Mouse (Mus musculus) right cerebral cortex, adult 2 months (tissue): Measurements from ENCODE around the gene Gm42417.

ENCODE experiments used
- DNase-seq, 2 experiments: peaks; one replicate each; pipeline ENCODE4 v3.0.0; 2021 to 2022; ENCODE audit warnings: low spot score in 2 of 2

The Gm42417 gene

DNA sequence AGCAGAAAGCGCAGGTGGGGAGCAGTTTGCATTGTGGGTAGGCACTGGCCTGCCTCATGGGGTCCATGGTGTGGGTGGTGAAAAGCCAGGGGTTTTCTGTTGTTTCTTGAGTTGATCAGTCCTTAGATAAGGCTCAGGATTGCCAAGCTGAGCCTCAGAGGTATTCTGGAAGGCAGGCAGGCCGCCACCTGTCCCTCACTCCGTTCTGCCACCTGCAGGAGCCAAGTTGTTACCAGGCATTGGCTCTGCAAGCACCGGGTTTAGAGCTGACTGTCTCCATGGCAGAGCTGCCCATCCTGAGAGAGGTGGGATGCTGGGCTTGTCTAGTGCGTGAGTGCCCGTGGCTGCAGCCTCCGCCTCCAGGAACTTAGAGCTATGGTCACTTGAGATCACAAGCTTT is 17.0 kb downstream of the Gm42417 start:
- no peak for DNase-seq

- DNase-seq, result no peak
Observed at GRCm38 (mm10) chr1:36519626-36520025, 19.6 kb downstream of the Gm42417 start.

DNA sequence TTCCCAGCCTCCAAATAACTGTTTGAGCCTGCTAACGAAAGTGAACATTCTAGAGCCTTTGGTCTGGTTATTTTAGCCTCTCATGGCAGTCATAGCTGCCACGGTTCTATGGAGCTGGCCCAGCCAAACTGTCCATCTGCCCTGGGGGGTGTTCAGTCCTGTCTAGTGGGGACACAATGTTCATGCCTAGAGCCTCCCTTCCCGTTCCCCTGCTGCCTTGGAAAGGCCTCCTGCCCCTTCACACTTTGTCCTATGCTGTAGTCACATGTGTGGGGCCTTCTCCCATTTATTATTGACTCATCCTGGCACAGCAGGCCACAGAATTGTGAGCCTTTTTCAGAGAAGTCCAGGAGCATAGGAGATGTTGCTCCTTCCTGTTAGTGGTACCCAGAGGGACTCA is 21.0 kb downstream of the Gm42417 start:
- DNase-seq, result no peak

- DNase-seq, result no peak
Observed at GRCm38 (mm10) chr1:36513718-36514117, 25.5 kb downstream of the Gm42417 start.

DNA sequence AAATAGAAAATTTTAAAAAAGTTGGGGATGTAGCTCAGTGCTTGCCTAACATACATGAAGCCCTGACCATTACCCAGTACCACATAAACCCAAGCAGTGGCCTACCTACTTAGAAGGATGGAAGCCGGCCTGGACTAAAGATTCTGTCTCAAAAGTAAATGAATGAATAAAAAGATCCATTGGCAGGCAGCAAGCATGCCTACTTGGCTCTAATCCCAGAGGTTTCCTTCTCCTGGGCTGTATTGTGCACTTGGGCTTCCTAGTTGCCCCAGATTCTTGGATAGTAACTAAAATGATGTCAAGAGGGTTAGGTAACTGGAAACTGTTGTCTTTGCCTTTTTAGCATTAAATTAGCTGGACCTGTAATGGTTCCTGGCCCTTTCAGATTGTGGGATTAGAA is 25.9 kb downstream of the Gm42417 start:
- DNase-seq, result no peak

DNA sequence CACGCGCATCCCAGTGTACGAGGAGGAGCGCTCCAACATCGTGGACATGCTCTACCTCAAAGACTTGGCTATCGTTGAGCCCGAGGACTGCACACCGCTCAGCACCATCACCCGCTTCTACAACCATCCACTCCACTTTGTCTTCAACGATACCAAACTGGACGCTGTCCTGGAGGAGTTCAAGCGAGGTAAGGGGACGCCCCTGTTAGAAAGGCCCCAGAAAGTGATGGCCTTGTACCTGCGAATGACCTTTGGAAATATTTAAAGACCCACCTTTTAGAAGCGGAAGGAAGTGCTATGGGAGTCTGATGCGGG is 26.3 kb downstream of the Gm42417 start:
- DNase-seq, result no peak

GRCm38 (mm10) chr1:36512089-36512965 is 26.9 kb downstream of the Gm42417 start:
- peak; percentile 43 to 46 for DNase-seq

DNA sequence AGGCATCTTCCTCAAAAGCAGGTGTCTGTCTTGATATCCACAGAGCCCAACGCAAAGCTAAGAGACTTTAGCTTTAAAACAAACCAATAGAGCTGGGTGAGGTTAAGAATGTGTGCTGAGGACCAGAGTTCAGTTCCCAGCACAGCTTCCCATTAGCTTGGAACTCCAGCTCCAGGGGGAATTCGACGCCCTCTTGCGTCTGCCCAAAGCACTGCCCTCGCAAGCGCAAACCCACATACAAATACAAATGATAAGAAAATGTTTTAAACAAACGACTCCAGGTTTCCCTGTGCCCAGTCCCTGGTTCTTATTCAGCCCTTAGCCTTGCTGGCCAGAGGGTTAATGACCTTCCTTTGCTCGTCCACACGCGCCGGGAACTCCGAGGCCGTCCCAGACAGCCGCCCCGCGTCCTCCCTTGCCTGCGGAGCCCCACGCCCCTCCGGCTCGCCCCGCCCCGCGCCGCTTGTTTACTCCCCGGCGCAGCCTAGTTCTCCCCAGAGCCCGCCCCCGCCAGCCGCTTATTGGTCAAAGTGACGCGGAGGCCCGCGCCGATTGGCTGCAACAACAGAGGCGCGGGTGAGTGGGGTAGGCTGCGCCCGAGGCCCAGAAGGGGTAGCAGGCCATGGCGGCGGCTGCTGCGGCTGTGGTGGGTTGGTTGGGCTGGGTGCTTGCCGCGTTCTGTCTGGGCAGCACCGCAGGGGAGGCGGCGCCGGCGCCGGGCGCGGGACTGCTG is 27.8 kb downstream of the Gm42417 start, which contains the start of gene Cnnm3:
Gene Cnnm3 (plus strand): TSS at position 579 of the 733 bp plus-strand sequence.
- peak; percentile 99 for DNase-seq

GRCm38 (mm10) chr1:36508238-36508637 is 31.0 kb downstream of the Gm42417 start:
- DNase-seq, result no peak

DNA sequence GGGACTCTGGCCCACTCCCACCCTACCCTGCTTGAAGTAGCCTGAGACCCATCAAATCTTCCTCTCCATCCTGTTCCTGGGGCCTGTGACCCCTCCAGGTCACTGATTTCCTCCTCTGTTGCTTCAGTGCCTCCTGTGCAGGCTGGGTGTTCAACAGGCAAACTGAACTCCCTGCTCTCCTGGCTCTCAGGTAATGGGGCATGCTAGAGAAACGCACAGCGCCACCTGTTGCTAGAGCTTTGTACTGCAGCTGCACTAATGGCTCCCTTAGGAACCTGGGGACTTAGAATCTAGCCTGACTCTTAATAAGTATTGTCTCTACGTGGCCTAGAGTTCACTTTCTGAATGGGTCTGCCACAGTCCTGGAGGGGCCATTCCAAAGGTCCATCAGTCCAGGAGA is 38.0 kb downstream of the Gm42417 start:
- DNase-seq, result peak; percentile 76 to 79

DNA sequence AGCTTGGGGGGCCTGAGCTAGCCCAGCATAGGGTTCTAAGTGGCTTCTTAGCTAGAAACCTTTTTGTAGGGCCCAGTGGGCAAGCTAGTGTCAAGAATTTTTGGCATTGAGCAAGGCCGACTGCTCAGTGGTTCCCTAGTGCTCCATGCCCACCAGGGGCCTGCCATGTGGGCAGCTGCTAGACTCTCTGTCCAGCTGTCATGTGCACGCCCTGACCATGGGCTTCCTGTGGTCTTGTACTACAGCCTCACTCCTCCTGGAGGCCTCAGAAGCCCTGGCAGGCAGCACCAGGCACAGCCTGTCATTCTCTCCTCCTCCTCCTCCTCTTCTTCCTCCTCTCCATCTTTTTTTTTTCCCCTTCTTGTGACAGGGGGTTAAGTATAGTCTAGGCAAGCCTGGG is 41.9 kb downstream of the Gm42417 start:
- no peak for DNase-seq

DNA sequence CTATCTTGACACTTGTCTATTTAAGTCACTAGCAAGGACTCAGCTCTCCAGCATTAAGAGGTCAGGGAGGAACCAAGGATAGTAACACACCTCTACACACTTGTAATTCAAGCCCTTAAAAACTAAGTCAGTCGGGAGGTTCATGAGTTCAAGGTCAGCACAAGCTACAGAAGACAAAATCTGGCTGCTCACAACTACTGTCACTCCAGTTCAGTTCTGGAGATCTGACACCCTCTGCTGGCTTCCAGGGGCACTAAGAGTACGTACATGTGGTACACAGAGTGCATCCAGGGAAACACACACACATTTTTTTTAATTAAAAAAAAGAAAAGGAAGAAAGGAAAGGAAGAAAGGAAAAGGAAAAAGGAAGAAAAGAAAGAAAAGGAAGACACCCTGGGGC is 42.5 kb downstream of the Gm42417 start:
- DNase-seq, result peak in 1 of 2 experiments; percentile 40

GRCm38 (mm10) chr1:36493299-36493698 is 45.9 kb downstream of the Gm42417 start:
- DNase-seq, result no peak

DNA sequence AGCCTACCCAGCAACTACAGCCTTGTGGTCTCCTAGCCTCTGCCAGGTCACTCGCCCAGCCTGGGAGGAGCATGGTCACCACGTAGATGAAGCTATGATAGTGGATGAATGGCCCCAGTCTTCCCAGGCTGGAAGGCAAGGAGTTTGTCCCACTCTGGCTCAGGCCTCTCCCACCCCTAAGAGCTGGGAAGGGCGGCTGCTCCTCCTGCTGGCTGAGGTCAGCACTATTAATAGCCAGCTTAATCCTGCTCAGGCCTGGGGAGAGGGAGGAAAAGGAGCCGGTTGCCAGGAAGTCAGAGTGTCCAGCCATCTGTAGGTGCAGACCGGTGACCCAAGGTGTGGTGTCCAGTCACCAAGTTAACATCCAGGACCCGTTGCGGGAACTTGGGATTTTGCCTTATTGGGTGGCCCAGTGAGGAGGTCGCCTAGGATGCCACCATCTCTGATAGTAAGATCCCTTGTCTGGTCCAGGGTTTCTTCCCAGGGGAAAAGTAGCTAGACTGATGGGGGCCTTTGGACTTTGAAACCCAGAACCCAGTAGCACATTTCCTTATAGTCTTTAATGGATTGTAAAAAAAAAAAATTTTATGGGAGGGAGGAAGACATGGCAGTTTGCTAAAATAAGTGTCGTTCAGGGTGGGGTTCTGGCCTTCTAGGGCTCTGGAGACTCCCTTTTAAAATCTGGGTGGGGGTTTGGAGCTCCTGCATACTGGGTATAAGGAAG is 46.7 kb downstream of the Gm42417 start:
- no peak for DNase-seq

GRCm38 (mm10) chr1:36489661-36490060 is 49.6 kb downstream of the Gm42417 start:
- DNase-seq, result no peak

GRCm38 (mm10) chr1:36487111-36487510 is 52.1 kb downstream of the Gm42417 start:
- DNase-seq, result no peak

DNA sequence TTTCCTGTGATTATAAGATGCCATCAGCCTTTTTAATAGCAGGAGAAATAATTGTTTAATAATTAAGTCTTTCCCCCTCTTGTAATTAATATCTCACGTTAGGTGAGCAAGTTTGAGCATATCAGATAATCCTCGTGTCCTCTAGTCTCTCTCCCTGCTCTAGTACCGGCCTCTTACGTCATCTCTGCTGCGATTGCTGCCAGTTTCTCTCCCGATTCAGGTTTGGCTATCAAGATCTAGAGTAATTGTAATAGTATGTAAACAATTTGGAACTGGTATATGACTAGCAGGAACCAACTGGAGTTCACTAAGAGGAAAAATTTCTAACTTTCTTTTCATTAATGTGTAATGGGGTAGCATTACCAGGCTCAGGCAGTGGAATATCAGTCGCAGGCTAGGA is 54.1 kb downstream of the Gm42417 start:
- DNase-seq, result no peak

- DNase-seq, result no peak
Observed at GRCm38 (mm10) chr1:36483825-36484224, 55.4 kb downstream of the Gm42417 start.
